Mouse (Mus musculus) lung, embryonic 14.5 days (tissue): ENCODE measurements at regions not wholly inside any gene's neighbourhood (a gene's known extent, or its start where the extent isn't known, plus 50 kb on each side); places are given as distances from the start of the nearest gene placed in this dataset.

ENCODE experiments used
- ATAC-seq: fragments of 200-750 bp; cut with Nextera tagmentation; 2 replicates; pipeline ENCODE4 v1.8.0; 2017; ENCODE audit warnings: mild to moderate bottlenecking, moderate TSS enrichment, moderate library complexity; ENCODE audit not compliant: insufficient read depth
- DNase-seq: peaks from one replicate; pipeline ENCODE4 v3.0.0-alpha.2; 2015
- H3K27ac ChIP-seq: fragments of 300-500 bp; sonication (generic); 2 replicates; pipeline ENCODE4 v1.5.1; 2014; ENCODE audit warnings: low read depth, mild to moderate bottlenecking, moderate library complexity
- H3K27me3 ChIP-seq: fragments of 300-500 bp; sonication (generic); 2 replicates; pipeline ENCODE4 v1.6.1; 2014; ENCODE audit warnings: low read length, control low read depth; ENCODE audit not compliant: insufficient read depth
- H3K36me3 ChIP-seq: fragments of 300-500 bp; sonication (generic); 2 replicates; pipeline ENCODE4 v1.6.1; 2014; ENCODE audit warnings: control low read depth; ENCODE audit not compliant: insufficient read depth
- H3K4me1 ChIP-seq: fragments of 300-500 bp; sonication (generic); 2 replicates; pipeline ENCODE4 v1.6.1; 2014; ENCODE audit warnings: antibody characterized with exemption, control low read depth; ENCODE audit not compliant: insufficient read depth
- H3K4me2 ChIP-seq: fragments of 300-500 bp; sonication (generic); 2 replicates; pipeline ENCODE4 v1.6.1; 2014; ENCODE audit warnings: mild to moderate bottlenecking
- H3K4me3 ChIP-seq: fragments of 300-500 bp; sonication (generic); 2 replicates; pipeline ENCODE4 v1.5.1; 2014; ENCODE audit warnings: low read depth, low read length
- H3K9ac ChIP-seq: fragments of 300-500 bp; sonication (generic); 2 replicates; pipeline ENCODE4 v1.6.1; 2014
- H3K9me3 ChIP-seq: fragments of 300-500 bp; sonication (generic); 2 replicates; pipeline ENCODE4 v1.6.1; 2016; ENCODE audit warnings: low read depth, low read length, control low read depth
- CTCF ChIP-seq: IDR thresholded peaks from 2 replicates; pipeline ENCODE4 v1.5.1; 2016; ENCODE audit warnings: antibody characterized with exemption, low read depth
- WGBS: fragments of 180-500 bp; shearing (Covaris S2); extraction: QIAGEN DNeasy Blood & Tissue Kit; methylation state at CpG from one replicate; pipeline ENCODE4 v1.1.7; 2014; 5-methylcytosine and 5-hydroxymethylcytosine counted together

DNA sequence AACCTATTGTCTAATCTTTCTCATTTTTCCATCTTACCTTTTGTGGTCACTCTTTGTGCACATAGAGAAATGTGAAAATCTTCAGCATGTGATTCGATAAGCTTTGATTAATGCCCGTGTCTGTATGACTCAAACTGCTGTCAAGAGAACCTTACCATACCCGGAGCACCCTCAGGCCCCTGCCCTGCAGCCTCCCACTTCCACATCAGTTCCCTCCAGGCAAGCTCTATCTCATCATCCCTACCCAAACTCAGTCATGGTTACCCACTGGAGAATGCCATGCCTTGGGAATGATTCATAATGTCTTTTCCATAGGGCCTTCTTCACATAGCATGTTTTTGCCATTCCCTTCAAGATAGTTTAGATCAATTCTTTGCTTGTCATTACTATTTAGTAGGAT is 62.0 kb upstream of the Tmem178 start:
- Histone ChIP-seq H3K9me3 (no peaks in the 10 kb centered on the region), H3K36me3 (no peaks in the 10 kb centered on the region), H3K4me1 (peaks cover 12% of the 10 kb centered on the region; the same call in 1 of the 2 replicates), H3K27me3 (no peaks in the 10 kb centered on the region), H3K4me2 (no peak overlapping the region), H3K4me3 (no peak overlapping the region), H3K27ac (no peak overlapping the region), H3K9ac (no peak overlapping the region)
- no peak for TF ChIP-seq CTCF
- DNase-seq (no peak), ATAC-seq (no peak)
- 81% methylated on average over 3 of the region's 3 CpGs for WGBS

DNA sequence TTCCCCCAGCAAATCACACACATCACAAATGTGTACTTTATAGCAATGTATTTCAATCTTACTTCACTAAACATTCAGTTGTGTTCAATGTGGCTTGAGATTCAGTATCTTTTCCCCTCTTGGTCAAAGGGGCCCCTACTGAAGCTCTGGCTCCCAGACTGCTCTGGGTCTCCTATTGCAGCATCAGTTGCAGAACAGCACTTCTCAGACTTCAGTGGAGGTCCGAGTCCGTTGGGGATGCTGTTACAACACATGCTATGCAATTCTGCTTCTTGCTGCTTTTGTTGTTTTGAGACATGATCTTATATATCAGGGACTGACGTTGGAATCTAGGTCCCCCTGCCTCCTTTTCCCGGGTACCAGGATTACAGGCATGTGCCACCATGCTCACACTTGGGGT is 64.1 kb upstream of the Tmem178 start:
- no peaks in the 10 kb centered on the region for H3K27me3 ChIP-seq
- H3K27ac ChIP-seq = no peak overlapping the region
- ATAC-seq (no peak), DNase-seq (no peak)
- no peak overlapping the region for H3K9ac ChIP-seq
- TF ChIP-seq CTCF = no peak
- no peak overlapping the region for H3K4me2 ChIP-seq
- no peaks in the 10 kb centered on the region for H3K9me3 ChIP-seq
- WGBS = 62% methylated on average over 4 of the region's 4 CpGs
- 0 out of 2 replicates have a peak, but pooled peaks cover under 1% of the 10 kb centered on the region for H3K4me1 ChIP-seq
- no peaks in the 10 kb centered on the region for H3K36me3 ChIP-seq
- H3K4me3 ChIP-seq = no peak overlapping the region

DNA sequence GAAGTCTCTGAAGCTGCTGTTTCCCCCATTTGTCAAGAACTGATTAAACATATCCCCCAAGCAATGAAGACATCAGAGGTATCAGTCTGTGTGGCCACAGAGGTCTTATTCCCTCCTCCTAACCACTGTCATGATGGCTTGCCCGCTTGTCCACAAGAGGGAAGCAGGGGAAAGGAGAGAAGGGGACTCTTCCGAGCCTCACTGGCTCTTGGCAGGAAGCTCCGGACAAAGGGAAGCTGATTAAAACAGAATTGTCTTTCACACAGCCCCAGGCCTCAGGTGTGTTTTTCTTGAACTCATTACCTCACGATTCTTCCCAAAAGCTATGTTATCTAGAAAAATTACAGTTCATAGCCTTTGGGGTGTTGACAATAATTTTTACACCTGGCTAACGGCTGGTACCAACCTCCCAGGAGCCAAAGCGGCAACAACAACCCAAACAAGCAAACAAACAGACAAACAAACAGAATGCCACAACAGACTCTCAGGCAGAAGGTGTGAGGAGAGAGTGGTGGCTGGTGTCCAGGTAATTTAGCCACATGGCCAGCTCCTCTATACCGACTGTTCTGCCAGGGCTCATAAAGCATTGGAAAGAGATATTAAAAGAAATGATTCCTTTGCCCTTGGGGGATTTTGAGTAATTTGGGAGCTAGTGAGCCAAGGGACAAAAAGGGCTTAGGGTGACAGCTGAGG is 68.9 kb upstream of the Tmem178 start:
- Histone ChIP-seq H3K4me2 (no peak overlapping the region), H3K9me3 (no peaks in the 10 kb centered on the region), H3K4me1 (0 out of 2 replicates have a peak, but pooled peaks cover 4% of the 10 kb centered on the region), H3K27me3 (no peaks in the 10 kb centered on the region), H3K36me3 (no peaks in the 10 kb centered on the region), H3K4me3 (no peak overlapping the region), H3K9ac (no peak overlapping the region), H3K27ac (no peak overlapping the region)
- DNase-seq = peak; percentile 75
- 41% methylated on average over 7 of the region's 7 CpGs for WGBS
- TF ChIP-seq CTCF = peak; percentile 73
- no peak for ATAC-seq

DNA sequence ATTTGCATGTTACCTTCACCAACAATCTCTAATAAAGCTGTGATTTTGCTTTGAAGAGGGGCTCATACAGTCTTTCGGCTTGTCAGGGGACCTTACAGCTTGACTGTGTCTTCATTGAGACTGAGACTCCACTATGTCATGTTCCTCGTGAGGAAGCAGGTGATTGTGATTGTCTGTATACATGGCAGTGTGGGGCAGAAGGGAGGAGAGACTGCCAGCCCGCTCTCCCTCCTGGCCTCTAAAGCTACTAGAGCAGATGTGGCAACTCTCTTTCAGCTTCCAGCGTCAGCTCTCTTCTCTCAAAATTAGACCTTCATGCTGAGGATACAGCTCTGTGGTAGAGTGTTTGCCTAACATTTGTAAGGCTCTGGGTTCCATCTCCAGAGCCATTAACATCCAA is 73.5 kb upstream of the Tmem178 start:
- Histone ChIP-seq H3K36me3 (no peaks in the 10 kb centered on the region), H3K9me3 (no peaks in the 10 kb centered on the region), H3K27ac (no peak overlapping the region), H3K9ac (no peak overlapping the region), H3K4me1 (0 out of 2 replicates have a peak, but pooled peaks cover 4% of the 10 kb centered on the region), H3K4me3 (no peak overlapping the region), H3K4me2 (no peak overlapping the region), H3K27me3 (no peaks in the 10 kb centered on the region)
- ATAC-seq = peak; percentile 54; the same call in 1 of the 2 replicates
- peak; percentile 57 for DNase-seq
- WGBS = 42% methylated on average over 4 of the region's 4 CpGs
- no peak for TF ChIP-seq CTCF

DNA sequence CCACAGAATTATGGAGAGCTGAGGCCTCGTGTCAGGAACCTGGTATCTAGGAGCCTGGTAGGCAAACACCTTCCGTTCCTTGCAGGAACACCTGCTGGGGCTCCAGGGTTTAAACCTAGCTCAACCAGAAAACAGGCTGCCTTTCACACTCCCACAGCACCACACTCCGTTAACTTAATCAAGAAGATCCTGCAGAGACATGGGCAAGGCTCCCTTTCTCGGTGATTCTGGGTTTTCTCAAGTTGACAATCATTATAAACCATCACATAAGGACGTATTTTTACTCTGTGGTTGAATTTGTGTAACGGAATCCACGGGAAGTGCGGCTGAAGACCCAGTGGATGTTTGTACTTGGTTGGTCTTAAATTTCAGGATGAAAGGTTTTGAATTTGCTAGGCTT is 82.1 kb upstream of the Tmem178 start:
- Histone ChIP-seq H3K4me2 (no peak overlapping the region), H3K4me1 (no peaks in the 10 kb centered on the region), H3K27me3 (no peaks in the 10 kb centered on the region), H3K36me3 (no peaks in the 10 kb centered on the region), H3K9me3 (no peaks in the 10 kb centered on the region), H3K4me3 (no peak overlapping the region), H3K9ac (no peak overlapping the region), H3K27ac (no peak overlapping the region)
- no peak for DNase-seq
- WGBS = 71% methylated on average over 8 of the region's 8 CpGs
- no peak for ATAC-seq
- TF ChIP-seq CTCF = no peak

DNA sequence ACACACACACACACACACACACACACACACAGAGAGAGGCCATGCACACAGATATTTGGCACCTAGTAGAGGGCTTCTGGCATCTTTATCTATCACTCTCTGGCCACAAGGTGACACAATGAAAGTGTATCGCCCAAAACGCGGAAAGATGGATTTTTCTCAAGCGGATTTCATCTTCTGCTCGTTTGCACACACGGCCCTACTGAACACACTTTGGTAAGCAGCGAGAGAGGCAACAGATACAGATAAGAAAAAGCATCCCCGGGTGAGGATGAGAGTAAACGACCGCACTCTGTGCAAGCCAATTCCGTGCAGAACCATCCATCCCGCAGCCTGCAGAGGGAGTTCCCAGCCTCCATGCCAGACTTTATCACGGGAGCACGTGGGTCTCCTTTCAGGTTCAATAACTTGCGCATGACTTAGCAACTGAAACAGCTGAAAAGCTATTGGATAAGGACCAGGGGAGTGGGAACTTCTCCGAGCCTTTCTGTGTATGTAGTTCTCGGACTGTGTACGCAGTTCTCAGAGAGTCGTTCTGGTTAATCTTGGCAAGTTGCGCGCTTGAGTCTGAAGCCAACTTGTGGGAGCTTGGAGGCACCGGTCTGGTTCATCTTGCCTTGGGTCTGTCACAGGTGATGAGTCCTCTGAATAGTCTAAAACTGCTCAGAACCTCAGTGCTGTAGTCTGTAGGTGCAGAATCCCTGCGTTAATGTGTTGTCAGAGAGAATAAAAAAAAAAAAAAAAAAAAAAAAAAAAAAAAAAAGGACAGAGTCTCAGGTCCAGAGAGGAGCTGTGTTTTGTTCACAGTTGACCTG is 97.2 kb upstream of the Tmem178 start:
- no peak for TF ChIP-seq CTCF
- Histone ChIP-seq H3K9ac (no peak overlapping the region), H3K4me2 (peak overlapping the region; percentile 35), H3K36me3 (no peaks in the 10 kb centered on the region), H3K27ac (no peak overlapping the region), H3K4me1 (no peaks in the 10 kb centered on the region), H3K27me3 (no peaks in the 10 kb centered on the region), H3K9me3 (no peaks in the 10 kb centered on the region), H3K4me3 (no peak overlapping the region)
- WGBS = 62% methylated on average over 23 of the region's 23 CpGs
- ATAC-seq (peak; percentile 35; the same call in 1 of the 2 replicates), DNase-seq (peak; percentile 40)

DNA sequence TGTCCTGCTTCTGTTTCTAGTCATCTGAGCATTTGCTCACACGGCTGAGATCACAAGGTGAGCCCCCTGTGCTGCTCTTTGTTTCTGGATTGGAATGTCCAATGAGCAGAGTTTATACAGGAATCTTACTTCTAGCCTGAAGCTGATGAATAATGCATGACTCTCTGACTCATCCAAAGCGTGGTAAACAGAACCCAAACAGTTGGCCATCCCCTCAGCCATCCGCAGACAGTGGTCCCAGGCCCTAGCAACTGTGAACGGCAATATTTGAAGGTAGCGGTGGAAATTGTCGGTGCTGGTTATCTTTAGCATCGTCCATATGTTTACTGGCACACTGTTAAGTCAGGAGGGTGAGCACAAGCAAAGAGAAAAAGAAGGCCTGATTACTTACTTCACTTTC is 99.1 kb upstream of the Tmem178 start:
- no peak overlapping the region for H3K9ac ChIP-seq
- DNase-seq (no peak), ATAC-seq (no peak)
- no peak overlapping the region for H3K4me3 ChIP-seq
- no peaks in the 10 kb centered on the region for H3K36me3 ChIP-seq
- 76% methylated on average over 7 of the region's 7 CpGs for WGBS
- no peaks in the 10 kb centered on the region for H3K4me1 ChIP-seq
- no peak overlapping the region for H3K4me2 ChIP-seq
- H3K9me3 ChIP-seq = no peaks in the 10 kb centered on the region
- no peak overlapping the region for H3K27ac ChIP-seq
- no peaks in the 10 kb centered on the region for H3K27me3 ChIP-seq
- TF ChIP-seq CTCF = no peak
